In genomic region chr15:63997705-63998409, GRCm38 (mm10) we compare ENCODE assay signal across 8 mouse cellular contexts.
DNase-seq lines count a peak whose midpoint lies in the region; ATAC-seq and TF ChIP-seq lines count a peak whose summit lies in the region.

No protein-coding gene starts in this region.

- peak; percentile 65 for TF ChIP-seq POLR2A in brain, embryonic 14.5 days (IDR thresholded peaks at IDR 0.05; ENCODE audit: borderline replicate concordance, extremely low read depth, insufficient read depth, insufficient read length, poor library complexity, severe bottlenecking)

- peak overlapping the region; percentile 83 for H3K4me2 ChIP-seq in heart, embryonic 12.5 days
- H3K4me2 ChIP-seq in kidney, postnatal 0 days (ENCODE audit: low read length), result peak overlapping the region; percentile 91
- peak overlapping the region; percentile 89 for H3K4me2 ChIP-seq in liver, embryonic 11.5 days
- H3K4me2 ChIP-seq in stomach, embryonic 14.5 days (replicated peaks; ENCODE audit: low read depth, low read length), result peak overlapping the region; percentile 72

- H3K79me2 ChIP-seq in C2C12 (ENCODE audit: control insufficient read depth, insufficient read depth), result peaks cover 47% of the 10 kb centered on the region

- peak overlapping the region; percentile 97 for H3K4me3 ChIP-seq in C2C12 (ENCODE audit: insufficient read depth, poor library complexity, severe bottlenecking)
- peak overlapping the region; percentile 93 for H3K4me3 ChIP-seq in erythroblast, embryonic 14.5 days (replicated peaks)
- peak overlapping the region; percentile 88 for H3K4me3 ChIP-seq in heart, embryonic 12.5 days
- H3K4me3 ChIP-seq in kidney, postnatal 0 days (replicated peaks; ENCODE audit: low read depth, low read length), result peak overlapping the region; percentile 88
- peak overlapping the region; percentile 95 for H3K4me3 ChIP-seq in liver, embryonic 11.5 days (ENCODE audit: low read depth, low read length)
- H3K4me3 ChIP-seq in stomach, embryonic 14.5 days (ENCODE audit: low read depth, low read length), result peak overlapping the region; percentile 82

- no peaks in the 10 kb centered on the region for H3K9me3 ChIP-seq in erythroblast, embryonic 14.5 days (ENCODE audit: control insufficient read depth, low read length)
- no peaks in the 10 kb centered on the region for H3K9me3 ChIP-seq in heart, embryonic 12.5 days (replicated peaks)
- H3K9me3 ChIP-seq in kidney, postnatal 0 days (replicated peaks; ENCODE audit: low read length), result no peaks in the 10 kb centered on the region
- H3K9me3 ChIP-seq in liver, embryonic 11.5 days (ENCODE audit: control insufficient read depth, low read length), result no peaks in the 10 kb centered on the region
- no peaks in the 10 kb centered on the region for H3K9me3 ChIP-seq in stomach, embryonic 14.5 days (ENCODE audit: control insufficient read depth, low read depth, low read length)

- peaks cover 23% of the 10 kb centered on the region for H3K4me1 ChIP-seq in erythroblast, embryonic 14.5 days (ENCODE audit: control insufficient read depth)
- peaks cover 23% of the 10 kb centered on the region for H3K4me1 ChIP-seq in heart, embryonic 12.5 days (replicated peaks)
- H3K4me1 ChIP-seq in kidney, postnatal 0 days (replicated peaks; ENCODE audit: insufficient read depth, low read length), result 0 out of 2 replicates have a peak, but pooled peaks cover 2% of the 10 kb centered on the region
- peaks cover 13% of the 10 kb centered on the region for H3K4me1 ChIP-seq in liver, embryonic 11.5 days (replicated peaks; ENCODE audit: control insufficient read depth, insufficient read depth, low read length)
- peaks cover 23% of the 10 kb centered on the region for H3K4me1 ChIP-seq in stomach, embryonic 14.5 days (ENCODE audit: control insufficient read depth, insufficient read depth, low read length)

- peak overlapping the region; percentile 94 for H3K27ac ChIP-seq in heart, embryonic 12.5 days (ENCODE audit: poor library complexity, severe bottlenecking)
- peak overlapping the region; percentile 91 for H3K27ac ChIP-seq in kidney, postnatal 0 days
- peak overlapping the region; percentile 94 for H3K27ac ChIP-seq in liver, embryonic 11.5 days (ENCODE audit: low read depth, low read length)
- H3K27ac ChIP-seq in stomach, embryonic 14.5 days (ENCODE audit: low read length), result peak overlapping the region; percentile 78

- H3K36me3 ChIP-seq in C2C12 (ENCODE audit: control insufficient read depth, insufficient read depth), result peaks cover 3% of the 10 kb centered on the region
- H3K36me3 ChIP-seq in erythroblast, embryonic 14.5 days (ENCODE audit: control insufficient read depth), result no peaks in the 10 kb centered on the region
- no peaks in the 10 kb centered on the region for H3K36me3 ChIP-seq in heart, embryonic 12.5 days
- no peaks in the 10 kb centered on the region for H3K36me3 ChIP-seq in kidney, postnatal 0 days (ENCODE audit: insufficient read depth, low read length)
- H3K36me3 ChIP-seq in liver, embryonic 11.5 days (ENCODE audit: control insufficient read depth, insufficient read depth, low read length), result no peaks in the 10 kb centered on the region
- H3K36me3 ChIP-seq in stomach, embryonic 14.5 days (ENCODE audit: control insufficient read depth, insufficient read depth, low read length), result no peaks in the 10 kb centered on the region

- peak overlapping the region; percentile 89 for H3K9ac ChIP-seq in heart, embryonic 12.5 days
- peak overlapping the region; percentile 85 for H3K9ac ChIP-seq in kidney, postnatal 0 days (ENCODE audit: low read depth, low read length)
- peak overlapping the region; percentile 93 for H3K9ac ChIP-seq in liver, embryonic 11.5 days (ENCODE audit: low read depth, low read length)
- H3K9ac ChIP-seq in stomach, embryonic 14.5 days (replicated peaks; ENCODE audit: low read depth, low read length), result peak overlapping the region; percentile 79

- WGBS in heart, embryonic 12.5 days, result under 1% methylated on average over 104 of the region's 104 CpGs
- 2% methylated on average over 77 of the region's 104 CpGs for WGBS in kidney, postnatal 0 days
- WGBS in liver, embryonic 11.5 days, result under 1% methylated on average over 90 of the region's 104 CpGs
- under 1% methylated on average over 88 of the region's 104 CpGs for WGBS in stomach, embryonic 14.5 days

- TF ChIP-seq CTCF in C2C12 (IDR thresholded peaks at IDR 0.05; ENCODE audit: control insufficient read depth, insufficient read depth, insufficient read length), result peak; percentile 17
- TF ChIP-seq CTCF in brain, embryonic 14.5 days (IDR thresholded peaks at IDR 0.05; ENCODE audit: borderline replicate concordance, extremely low read depth, insufficient read depth, insufficient read length), result no peak
- no peak for TF ChIP-seq CTCF in kidney, postnatal 0 days (IDR thresholded peaks at IDR 0.05; ENCODE audit: low read depth)

- peak; percentile 99 for DNase-seq in brain, embryonic 14.5 days (ENCODE audit: low read depth)
- DNase-seq in kidney, postnatal 0 days (ENCODE audit: low spot score), result peak; percentile 97
- peak; percentile 97 for DNase-seq in liver, embryonic 11.5 days (ENCODE audit: low spot score)
- peak; percentile 91 for DNase-seq in naive thymus-derived CD4-positive, alpha-beta T cell, adult 2 months (ENCODE audit: low read depth)

- H3ac ChIP-seq in C2C12 (ENCODE audit: control insufficient read depth, insufficient read length, low read depth), result peak overlapping the region; percentile 97

- peak; percentile 97 for ATAC-seq in heart, embryonic 12.5 days (ENCODE audit: insufficient number of reproducible peaks, low FRiP score)
- ATAC-seq in kidney, postnatal 0 days (replicated peaks; ENCODE audit: low FRiP score, low read depth), result peak; percentile 96
- peak; percentile 92 for ATAC-seq in liver, embryonic 11.5 days (replicated peaks; ENCODE audit: low FRiP score)
- peak; percentile 97 for ATAC-seq in stomach, embryonic 14.5 days (ENCODE audit: insufficient number of reproducible peaks, insufficient read depth, low FRiP score, low read depth)

- no peaks in the 10 kb centered on the region for H3K27me3 ChIP-seq in C2C12 (ENCODE audit: control insufficient read depth, insufficient read depth, insufficient read length)
- no peaks in the 10 kb centered on the region for H3K27me3 ChIP-seq in erythroblast, embryonic 14.5 days (ENCODE audit: control insufficient read depth)
- H3K27me3 ChIP-seq in heart, embryonic 12.5 days (replicated peaks), result no peaks in the 10 kb centered on the region
- H3K27me3 ChIP-seq in kidney, postnatal 0 days (ENCODE audit: insufficient read depth, low read length), result no peaks in the 10 kb centered on the region
- no peaks in the 10 kb centered on the region for H3K27me3 ChIP-seq in liver, embryonic 11.5 days (replicated peaks; ENCODE audit: control insufficient read depth, insufficient read depth, low read length)
- no peaks in the 10 kb centered on the region for H3K27me3 ChIP-seq in stomach, embryonic 14.5 days (ENCODE audit: control insufficient read depth, insufficient read depth, low read length)

- peaks cover 45% of the 10 kb centered on the region for H3K79me3 ChIP-seq in C2C12 (ENCODE audit: low read depth)

TF ChIP-seq in C2C12, 6 proteins besides CTCF, POLR2A, EP300 and RAD21:
- TF ChIP-seq MYOD1 (IDR thresholded peaks at IDR 0.05; ENCODE audit: control insufficient read depth, insufficient read length, low read depth) (peak; percentile 65), MYOG (IDR thresholded peaks at IDR 0.05; ENCODE audit: control insufficient read depth, extremely low read depth, insufficient read length) (no peak)

Comparison
In these comparisons a context has a peak if more than half of its experiments do, and no peak if none do; other contexts are left out.
1. Peak in every context shown above with its lines: DNase-seq, ATAC-seq, H3K4me3 ChIP-seq and H3K27ac ChIP-seq.